Mouse (Mus musculus): Measurements from ENCODE around the gene Atp2b4.
A peak's percentile ranks its signal among the peaks of the same experiment; 100 is the strongest.

Gene Atp2b4

GRCm38 (mm10) chr1:133797979-133798820, 2.6 kb downstream of the Atp2b4 start:
- peak; percentile 27 to 30 for DNase-seq

- DNase-seq, result no peak
These were observed 3.4 kb downstream of the Atp2b4 start for GRCm38 (mm10) chr1:133797327-133797978.

GRCm38 (mm10) chr1:133793646-133794045, 7.2 kb downstream of the Atp2b4 start:
- DNase-seq, result peak in 1 of 2 experiments; percentile 14

GRCm38 (mm10) chr1:133790011-133790410, 10.8 kb downstream of the Atp2b4 start:
- DNase-seq, result no peak

GRCm38 (mm10) chr1:133788864-133789263, 12.0 kb downstream of the Atp2b4 start:
- DNase-seq, result no peak

- no peak for DNase-seq
These were observed 13.2 kb downstream of the Atp2b4 start for GRCm38 (mm10) chr1:133787500-133788210.

- DNase-seq, result no peak
These were observed 16.2 kb downstream of the Atp2b4 start for GRCm38 (mm10) chr1:133784621-133785020.

- DNase-seq, result no peak
These were observed 19.3 kb downstream of the Atp2b4 start for GRCm38 (mm10) chr1:133781531-133781930.

GRCm38 (mm10) chr1:133779043-133779442, 21.8 kb downstream of the Atp2b4 start:
- DNase-seq, result peak; percentile 25 to 49

- DNase-seq, result no peak
These were observed 23.1 kb downstream of the Atp2b4 start for GRCm38 (mm10) chr1:133777651-133778231.

- peak in 1 of 2 experiments; percentile 14 for DNase-seq
These were observed 28.3 kb downstream of the Atp2b4 start for GRCm38 (mm10) chr1:133772553-133772952.

- no peak for DNase-seq
These were observed 28.9 kb downstream of the Atp2b4 start for GRCm38 (mm10) chr1:133771831-133772399.

GRCm38 (mm10) chr1:133767994-133768393, 32.8 kb downstream of the Atp2b4 start:
- no peak for DNase-seq

GRCm38 (mm10) chr1:133766901-133767529, 33.8 kb downstream of the Atp2b4 start:
- DNase-seq, result no peak

- DNase-seq, result no peak
These were observed 35.5 kb downstream of the Atp2b4 start for GRCm38 (mm10) chr1:133765376-133765775.

GRCm38 (mm10) chr1:133762946-133763422, 37.9 kb downstream of the Atp2b4 start:
- no peak for DNase-seq

- DNase-seq, result no peak
These were observed 39.6 kb downstream of the Atp2b4 start for GRCm38 (mm10) chr1:133761278-133761677.

- no peak for DNase-seq
These were observed 46.4 kb downstream of the Atp2b4 start for GRCm38 (mm10) chr1:133754317-133754868.

- DNase-seq, result no peak
These were observed 47.5 kb downstream of the Atp2b4 start for GRCm38 (mm10) chr1:133753325-133753724.

- no peak for DNase-seq
These were observed 49.2 kb downstream of the Atp2b4 start for GRCm38 (mm10) chr1:133751621-133752020.

- DNase-seq, result no peak
These were observed 50.9 kb downstream of the Atp2b4 start for GRCm38 (mm10) chr1:133749954-133750353.

GRCm38 (mm10) chr1:133745078-133745495, 55.8 kb downstream of the Atp2b4 start:
- no peak for DNase-seq

Measured in kidney, postnatal 36 days (tissue).